Mouse (Mus musculus): ENCODE results near the gene Epha4. TPM values are rescaled to one million over a fixed set of nuclear protein-coding genes. Genes with fewer than 3 reads are reported as not detected.

The Epha4 gene
- polyA plus RNA-seq, 1 experiment from 2014 or later: 6.0 TPM

DNA sequence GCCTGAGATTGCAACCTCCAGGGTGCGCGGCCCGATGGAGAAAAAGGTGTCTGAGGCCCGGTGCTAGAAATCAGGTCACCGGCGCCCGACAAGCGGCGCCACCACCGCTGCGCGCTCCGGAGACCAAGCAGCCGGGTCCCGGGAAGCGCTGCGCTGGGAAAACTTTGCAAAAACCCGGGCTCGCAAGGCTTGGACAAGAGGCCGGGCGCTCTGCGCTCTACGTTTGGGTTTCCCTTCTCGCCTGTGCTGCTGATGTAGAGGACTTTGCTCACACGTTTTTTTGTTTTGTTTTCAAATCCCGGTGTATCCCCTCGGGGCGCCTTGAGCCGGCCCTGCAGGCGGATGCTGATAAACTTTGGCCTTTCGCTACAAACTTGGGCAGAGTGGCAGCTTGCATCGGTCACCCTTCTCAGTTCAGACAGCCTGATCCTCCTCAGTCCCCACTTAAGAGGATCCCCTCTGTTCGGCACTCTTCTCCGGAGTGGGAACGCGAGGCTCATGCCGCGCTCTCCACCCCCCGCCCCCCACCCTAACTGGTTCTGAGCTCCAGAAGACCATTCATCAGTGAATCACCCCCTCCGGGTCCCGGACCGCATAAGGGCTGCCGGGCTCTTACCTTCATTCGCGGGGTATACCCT is 444 bp downstream of the Epha4 start:
- H3K4me2 ChIP-seq (ENCODE audit: low read depth, low read length): peak overlapping the region; percentile 98
- no peaks in the 10 kb centered on the region for H3K27me3 ChIP-seq (replicated peaks; ENCODE audit: control insufficient read depth, insufficient read depth, low read length)
- under 1% methylated on average over 45 of the region's 45 CpGs for WGBS
- peak overlapping the region; percentile 23 for H3K27ac ChIP-seq (ENCODE audit: low read length)
- H3K4me1 ChIP-seq (ENCODE audit: control insufficient read depth, insufficient read depth, low read length): peaks cover 21% of the 10 kb centered on the region
- no peaks in the 10 kb centered on the region for H3K36me3 ChIP-seq (ENCODE audit: control insufficient read depth, insufficient read depth, low read length)
- peak overlapping the region; percentile 70 for H3K4me3 ChIP-seq (ENCODE audit: low read length)
- peak overlapping the region; percentile 69 for H3K9ac ChIP-seq (ENCODE audit: low read depth, low read length)
- no peaks in the 10 kb centered on the region for H3K9me3 ChIP-seq (ENCODE audit: control insufficient read depth, low read length)
- peak; percentile 45 for ATAC-seq

DNA sequence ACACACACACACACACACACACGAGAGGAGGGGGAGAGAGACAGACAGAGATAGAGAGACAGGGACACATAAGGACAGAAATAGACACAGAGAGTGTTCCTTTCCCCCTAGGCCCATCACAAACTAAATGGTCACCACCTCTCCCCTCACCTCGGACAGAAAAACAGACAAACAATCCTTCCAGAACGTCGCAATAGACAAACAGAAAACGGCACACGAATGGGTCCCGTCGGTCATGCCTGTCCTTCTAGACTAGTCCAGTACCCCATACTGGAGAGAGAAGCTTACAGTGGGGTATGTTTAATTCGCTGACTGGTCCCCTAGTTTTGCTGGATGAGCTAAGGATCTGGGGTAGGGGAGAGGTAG is 946 bp downstream of the Epha4 start:
- Histone ChIP-seq H3K4me2 (ENCODE audit: low read depth, low read length) (peak overlapping the region; percentile 98), H3K27ac (ENCODE audit: low read length) (peak overlapping the region; percentile 23), H3K27me3 (replicated peaks; ENCODE audit: control insufficient read depth, insufficient read depth, low read length) (no peaks in the 10 kb centered on the region), H3K9me3 (ENCODE audit: control insufficient read depth, low read length) (no peaks in the 10 kb centered on the region), H3K4me1 (ENCODE audit: control insufficient read depth, insufficient read depth, low read length) (peaks cover 21% of the 10 kb centered on the region), H3K36me3 (ENCODE audit: control insufficient read depth, insufficient read depth, low read length) (0 out of 2 replicates have a peak, but pooled peaks cover under 1% of the 10 kb centered on the region), H3K9ac (ENCODE audit: low read depth, low read length) (peak overlapping the region; percentile 69), H3K4me3 (ENCODE audit: low read length) (peak overlapping the region; percentile 70)
- WGBS: 0% methylated on average over 9 of the region's 9 CpGs
- ATAC-seq: 0 out of 2 replicates have a peak, but pooled peaks have one; percentile 1

DNA sequence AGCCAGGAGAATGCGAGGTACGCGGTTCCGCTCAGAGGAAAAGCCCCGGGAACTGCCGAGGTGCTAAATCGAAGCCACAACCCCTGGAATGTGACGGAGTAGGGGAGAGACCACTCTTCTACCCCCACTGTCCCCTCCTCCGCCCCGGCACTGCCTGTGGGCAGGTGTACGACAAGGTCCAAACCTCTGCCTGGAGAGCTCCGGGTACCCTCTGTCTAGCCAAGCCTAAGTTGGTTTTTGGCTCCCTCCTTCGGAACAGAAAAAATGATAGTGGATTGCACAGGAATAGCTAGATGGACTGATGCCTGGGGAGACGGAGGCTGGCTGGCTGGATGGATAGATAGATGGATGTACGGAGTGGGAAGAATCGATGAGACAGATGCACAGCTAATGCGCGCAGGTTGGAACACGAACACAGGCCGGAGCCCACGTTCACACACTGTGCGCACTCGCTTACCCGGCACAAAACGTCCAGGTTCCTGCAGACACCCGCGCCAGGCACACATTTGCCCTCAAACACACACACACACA is 1.4 kb downstream of the Epha4 start:
- peak overlapping the region; percentile 70 for H3K4me3 ChIP-seq (ENCODE audit: low read length)
- H3K9ac ChIP-seq (ENCODE audit: low read depth, low read length): peak overlapping the region; percentile 69
- no peaks in the 10 kb centered on the region for H3K27me3 ChIP-seq (replicated peaks; ENCODE audit: control insufficient read depth, insufficient read depth, low read length)
- H3K27ac ChIP-seq (ENCODE audit: low read length): no peak overlapping the region
- 0 out of 2 replicates have a peak, but pooled peaks cover 3% of the 10 kb centered on the region for H3K36me3 ChIP-seq (ENCODE audit: control insufficient read depth, insufficient read depth, low read length)
- H3K4me2 ChIP-seq (ENCODE audit: low read depth, low read length): peak overlapping the region; percentile 98
- WGBS: 2% methylated on average over 27 of the region's 27 CpGs
- H3K4me1 ChIP-seq (ENCODE audit: control insufficient read depth, insufficient read depth, low read length): peaks cover 21% of the 10 kb centered on the region
- 0 out of 2 replicates have a peak, but pooled peaks have one; percentile 6 for ATAC-seq
- H3K9me3 ChIP-seq (ENCODE audit: control insufficient read depth, low read length): no peaks in the 10 kb centered on the region

DNA sequence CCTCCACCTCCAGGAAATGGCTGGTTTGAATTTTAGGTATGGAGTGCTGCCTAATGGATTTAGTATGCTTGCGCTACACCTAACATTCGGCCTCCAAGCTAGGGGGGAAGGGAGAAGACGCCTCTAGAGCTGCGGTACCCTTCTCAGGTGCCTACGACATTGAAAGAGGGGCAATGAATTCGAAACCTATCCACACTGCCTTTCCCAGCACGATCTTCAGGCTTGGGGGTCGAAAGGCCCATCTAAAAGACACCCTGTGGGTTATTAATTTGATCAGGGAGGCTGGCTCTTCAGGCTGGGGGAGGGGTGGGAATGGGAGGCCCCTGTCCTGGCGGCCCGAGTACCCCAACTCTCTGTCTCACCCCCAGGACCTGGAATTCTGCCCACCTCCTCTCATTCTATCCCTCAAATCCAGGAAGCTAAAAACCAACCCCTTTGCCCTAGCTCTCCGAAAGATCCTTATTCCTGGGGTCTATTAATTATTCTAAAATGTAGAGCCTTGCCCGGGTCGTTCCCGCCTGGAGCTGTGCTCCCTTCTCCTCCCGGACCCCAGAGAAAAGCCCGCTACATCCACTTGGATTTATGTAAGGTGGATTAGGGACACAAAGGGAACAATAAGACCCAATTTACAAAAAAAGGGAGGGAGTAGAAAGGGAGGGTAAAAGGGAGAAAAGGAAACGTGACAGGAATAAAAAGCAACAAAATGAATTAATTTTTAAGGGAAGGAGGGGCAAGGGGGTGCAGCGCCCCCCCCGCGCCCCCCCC is 2.3 kb downstream of the Epha4 start:
- H3K4me2 ChIP-seq (ENCODE audit: low read depth, low read length): peak overlapping the region; percentile 98
- peak overlapping the region; percentile 70 for H3K4me3 ChIP-seq (ENCODE audit: low read length)
- no peaks in the 10 kb centered on the region for H3K27me3 ChIP-seq (replicated peaks; ENCODE audit: control insufficient read depth, insufficient read depth, low read length)
- no peaks in the 10 kb centered on the region for H3K9me3 ChIP-seq (ENCODE audit: control insufficient read depth, low read length)
- no peak overlapping the region for H3K27ac ChIP-seq (ENCODE audit: low read length)
- H3K9ac ChIP-seq (ENCODE audit: low read depth, low read length): peak overlapping the region; percentile 69
- WGBS: 9% methylated on average over 20 of the region's 20 CpGs
- H3K4me1 ChIP-seq (ENCODE audit: control insufficient read depth, insufficient read depth, low read length): peaks cover 21% of the 10 kb centered on the region
- ATAC-seq: no peak
- H3K36me3 ChIP-seq (ENCODE audit: control insufficient read depth, insufficient read depth, low read length): 0 out of 2 replicates have a peak, but pooled peaks cover 3% of the 10 kb centered on the region

DNA sequence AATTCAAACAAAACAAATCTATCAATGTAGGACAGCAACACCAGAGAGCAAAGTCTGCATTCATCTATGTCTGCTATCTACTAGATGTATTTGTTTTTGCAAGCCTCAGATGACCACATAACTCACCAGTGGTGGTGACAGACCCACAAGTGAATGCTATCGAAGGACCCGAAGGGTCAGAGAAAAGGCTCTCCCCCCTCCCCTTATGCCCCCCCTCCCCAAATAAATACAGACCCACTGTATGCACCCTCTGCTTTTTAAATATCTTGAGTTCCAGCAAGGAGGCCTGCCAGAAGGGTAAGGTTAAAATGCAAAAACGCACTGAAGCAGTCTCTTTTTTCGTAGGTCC is 2.9 kb downstream of the Epha4 start:
- H3K4me3 ChIP-seq (ENCODE audit: low read length): peak overlapping the region; percentile 70
- no peak overlapping the region for H3K27ac ChIP-seq (ENCODE audit: low read length)
- no peak overlapping the region for H3K9ac ChIP-seq (ENCODE audit: low read depth, low read length)
- no peak for ATAC-seq
- WGBS: 40% methylated on average over 4 of the region's 4 CpGs
- 0 out of 2 replicates have a peak, but pooled peaks cover 3% of the 10 kb centered on the region for H3K36me3 ChIP-seq (ENCODE audit: control insufficient read depth, insufficient read depth, low read length)
- no peaks in the 10 kb centered on the region for H3K9me3 ChIP-seq (ENCODE audit: control insufficient read depth, low read length)
- H3K27me3 ChIP-seq (replicated peaks; ENCODE audit: control insufficient read depth, insufficient read depth, low read length): no peaks in the 10 kb centered on the region
- peak overlapping the region; percentile 98 for H3K4me2 ChIP-seq (ENCODE audit: low read depth, low read length)
- H3K4me1 ChIP-seq (ENCODE audit: control insufficient read depth, insufficient read depth, low read length): peaks cover 21% of the 10 kb centered on the region

DNA sequence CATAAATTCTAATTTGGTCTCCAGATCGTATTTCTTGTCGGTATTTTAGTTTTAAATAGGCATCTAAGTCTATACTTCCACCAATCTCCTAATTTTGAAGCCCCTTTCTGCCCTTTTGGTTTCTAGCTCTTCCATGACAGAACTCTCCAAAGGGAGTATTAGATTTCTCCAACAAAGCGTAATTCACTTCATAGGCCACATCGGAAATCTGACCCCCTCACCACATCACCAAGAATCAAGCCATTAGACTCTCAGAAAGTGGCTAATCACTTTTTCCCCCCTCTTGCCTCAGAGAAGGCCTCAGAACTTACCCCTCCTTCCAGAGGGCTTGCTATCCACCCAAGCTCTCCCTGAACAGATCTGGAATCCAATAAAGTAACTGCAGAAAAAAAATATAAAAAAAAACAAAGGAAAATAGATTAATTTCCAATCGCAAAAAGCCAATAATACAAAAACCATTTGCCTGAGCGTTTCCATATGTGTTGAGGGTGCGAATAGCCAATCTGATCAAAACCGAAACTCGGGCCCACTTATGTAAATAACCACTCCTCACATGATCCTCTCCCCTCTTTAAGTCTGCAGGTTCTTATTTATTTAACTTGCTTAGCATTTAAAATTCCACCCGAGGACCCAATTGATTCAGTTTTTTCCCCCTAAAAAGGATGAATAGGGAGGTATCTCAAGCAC is 3.4 kb downstream of the Epha4 start:
- Histone ChIP-seq H3K4me1 (ENCODE audit: control insufficient read depth, insufficient read depth, low read length) (peaks cover 21% of the 10 kb centered on the region), H3K27me3 (replicated peaks; ENCODE audit: control insufficient read depth, insufficient read depth, low read length) (no peaks in the 10 kb centered on the region), H3K4me3 (ENCODE audit: low read length) (no peak overlapping the region), H3K4me2 (ENCODE audit: low read depth, low read length) (0 out of 2 replicates have a peak overlapping the region, but pooled peaks have one; percentile 98), H3K9me3 (ENCODE audit: control insufficient read depth, low read length) (no peaks in the 10 kb centered on the region), H3K9ac (ENCODE audit: low read depth, low read length) (no peak overlapping the region), H3K36me3 (ENCODE audit: control insufficient read depth, insufficient read depth, low read length) (peaks cover 4% of the 10 kb centered on the region), H3K27ac (ENCODE audit: low read length) (no peak overlapping the region)
- no peak for ATAC-seq
- 60% methylated on average over 10 of the region's 10 CpGs for WGBS

DNA sequence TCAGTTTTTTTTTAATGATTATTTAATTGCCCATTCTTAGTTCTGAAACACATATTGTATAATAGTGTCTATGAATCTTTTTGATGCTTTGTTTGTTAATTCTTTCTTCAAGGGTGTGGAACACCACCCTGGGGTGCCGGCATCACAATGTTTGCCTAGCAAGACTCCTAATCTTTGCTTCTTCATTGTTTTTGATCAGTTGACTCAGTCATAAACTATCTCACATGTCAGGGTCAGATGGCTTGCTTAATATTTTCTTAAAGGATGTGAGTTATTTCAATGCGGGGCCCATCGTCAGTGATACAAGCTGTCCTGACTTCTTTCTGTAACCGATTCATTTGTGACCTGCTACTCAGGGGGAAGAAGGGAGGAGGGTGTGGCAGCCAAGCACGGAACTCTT is 4.3 kb downstream of the Epha4 start:
- Histone ChIP-seq H3K4me3 (ENCODE audit: low read length) (no peak overlapping the region), H3K27ac (ENCODE audit: low read length) (no peak overlapping the region), H3K27me3 (replicated peaks; ENCODE audit: control insufficient read depth, insufficient read depth, low read length) (no peaks in the 10 kb centered on the region), H3K9ac (ENCODE audit: low read depth, low read length) (no peak overlapping the region), H3K9me3 (ENCODE audit: control insufficient read depth, low read length) (no peaks in the 10 kb centered on the region), H3K4me2 (ENCODE audit: low read depth, low read length) (no peak overlapping the region), H3K4me1 (ENCODE audit: control insufficient read depth, insufficient read depth, low read length) (peaks cover 15% of the 10 kb centered on the region), H3K36me3 (ENCODE audit: control insufficient read depth, insufficient read depth, low read length) (peaks cover 7% of the 10 kb centered on the region)
- no peak for ATAC-seq
- 67% methylated on average over 5 of the region's 5 CpGs for WGBS

DNA sequence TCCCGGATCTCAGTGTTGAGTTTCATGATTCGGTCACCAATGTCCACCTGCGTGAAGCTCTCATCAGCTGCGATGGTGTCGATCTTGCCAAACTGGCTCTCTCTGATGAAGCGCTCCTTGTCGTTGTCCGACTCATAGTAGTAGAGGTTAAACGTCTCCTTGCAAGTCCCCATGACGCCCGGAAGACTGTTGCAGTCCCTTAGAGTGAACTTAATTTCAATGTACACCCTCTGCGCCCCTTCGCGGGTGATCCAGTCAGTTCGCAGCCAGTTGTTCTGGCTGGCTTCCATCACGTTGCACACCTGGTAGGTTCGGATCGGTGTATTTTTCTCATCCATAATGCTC is 8.1 kb downstream of the Epha4 start:
- Histone ChIP-seq H3K4me3 (ENCODE audit: low read length) (no peak overlapping the region), H3K27ac (ENCODE audit: low read length) (no peak overlapping the region), H3K36me3 (ENCODE audit: control insufficient read depth, insufficient read depth, low read length) (peaks cover 7% of the 10 kb centered on the region), H3K9me3 (ENCODE audit: control insufficient read depth, low read length) (no peaks in the 10 kb centered on the region), H3K27me3 (replicated peaks; ENCODE audit: control insufficient read depth, insufficient read depth, low read length) (no peaks in the 10 kb centered on the region), H3K9ac (ENCODE audit: low read depth, low read length) (no peak overlapping the region), H3K4me2 (ENCODE audit: low read depth, low read length) (no peak overlapping the region), H3K4me1 (ENCODE audit: control insufficient read depth, insufficient read depth, low read length) (peaks cover 2% of the 10 kb centered on the region; the same call in 1 of the 2 replicates)
- 93% methylated on average over 18 of the region's 18 CpGs for WGBS
- ATAC-seq: no peak
